Mouse (Mus musculus) CH12.LX (cell line): ENCODE measurements at regions not wholly inside any gene's neighbourhood (a gene's known extent, or its start where the extent isn't known, plus 50 kb on each side); places are given as distances from the start of the nearest gene placed in this dataset.
"Not testable (repeated sequence)": the region's sequence is repeated elsewhere in the genome, so short reads cannot be mapped to it uniquely, and the experiment has no call there.

Experiments used
- DNase-seq: peaks from one replicate; pipeline ENCODE4 v3.0.0-alpha.2; 2013; ENCODE audit errors: extremely low read depth
- H3K27ac ChIP-seq: 2 replicates; pipeline ENCODE4 v1.5.1; 2012; ENCODE audit warnings: low read depth, mild to moderate bottlenecking, control low read depth, moderate library complexity; ENCODE audit not compliant: insufficient read depth
- H3K27me3 ChIP-seq: replicated peaks from 2 replicates; pipeline ENCODE3; 2012; ENCODE audit warnings: inconsistent platforms
- H3K36me3 ChIP-seq, 2 experiments: replicated peaks in 1 of 2; 2 replicates each; pipeline versions ENCODE3 to v1.6.1; 2012; ENCODE audit warnings: inconsistent platforms in 1 of 2, low read length in 1 of 2, mild to moderate bottlenecking in 1 of 2, mixed read lengths in 1 of 2, moderate library complexity in 1 of 2; ENCODE audit not compliant: control insufficient read depth in 1 of 2, insufficient read depth in 1 of 2
- H3K4me1 ChIP-seq, 2 experiments: 2 replicates each; pipeline ENCODE4 v1.6.1; 2012; ENCODE audit warnings: inconsistent platforms in 1 of 2, moderate library complexity in 1 of 2; ENCODE audit not compliant: insufficient read depth in 2 of 2, control insufficient read depth in 1 of 2
- H3K4me2 ChIP-seq: 2 replicates; pipeline ENCODE4 v1.6.1; 2012; ENCODE audit warnings: low read depth, mild to moderate bottlenecking, control low read depth; ENCODE audit not compliant: poor library complexity, insufficient read depth, severe bottlenecking
- H3K4me3 ChIP-seq, 3 experiments: fragments of 150-350 bp in 1 of 3; sonication (generic) in 1 of 3; replicated peaks in 1 of 3; 2 replicates each; pipeline versions ENCODE3 to v1.5.1; 2011 to 2012; ENCODE audit warnings: low read depth in 2 of 3, low read length in 2 of 3, mild to moderate bottlenecking in 2 of 3, moderate library complexity in 2 of 3, control low read depth in 1 of 3, improper control_type of control experiment in 1 of 3, inconsistent platforms in 1 of 3, mixed read lengths in 1 of 3; ENCODE audit not compliant: poor library complexity in 1 of 3
- H3K79me2 ChIP-seq: replicated peaks from 2 replicates; pipeline ENCODE4 v1.6.1; 2012; ENCODE audit warnings: mild to moderate bottlenecking, moderate library complexity; ENCODE audit not compliant: control insufficient read depth, poor library complexity, insufficient read depth, severe bottlenecking; ENCODE audit errors: extremely low read depth
- H3K9ac ChIP-seq: 2 replicates; pipeline ENCODE4 v1.6.1; 2012; ENCODE audit warnings: low read depth, mild to moderate bottlenecking, control low read depth, moderate library complexity; ENCODE audit not compliant: insufficient read depth
- H3K9me3 ChIP-seq: replicated peaks from 2 replicates; pipeline ENCODE3; 2012; ENCODE audit warnings: low read length, inconsistent platforms, mixed read lengths
- CHD2 ChIP-seq: IDR thresholded peaks from 2 replicates; pipeline ENCODE4 v1.6.1; 2011; ENCODE audit warnings: low read length, improper control_type of control experiment
- CTCF ChIP-seq, 2 experiments: IDR thresholded peaks in 1 of 2; conservative IDR thresholded peaks in 1 of 2; 2 replicates each; pipeline ENCODE4 v1.5.1; 2011 to 2012; ENCODE audit warnings: low read depth in 2 of 2, low read length in 2 of 2, improper control_type of control experiment in 1 of 2, inconsistent platforms in 1 of 2, mild to moderate bottlenecking in 1 of 2, moderate library complexity in 1 of 2
- HCFC1 ChIP-seq: IDR thresholded peaks from 2 replicates; pipeline ENCODE4 v1.6.1; 2012; ENCODE audit warnings: low read depth, mild to moderate bottlenecking, inconsistent platforms, low read length, improper control_type of control experiment
- JUN ChIP-seq: IDR thresholded peaks from 2 replicates; pipeline ENCODE4 v1.6.1; 2011; ENCODE audit warnings: low read depth, mild to moderate bottlenecking, low read length, improper control_type of control experiment, moderate library complexity; ENCODE audit not compliant: insufficient read depth
- MAX ChIP-seq: IDR thresholded peaks from 2 replicates; pipeline ENCODE4 v1.6.1; 2011; ENCODE audit warnings: low read length, improper control_type of control experiment
- NELFE ChIP-seq: IDR thresholded peaks from 2 replicates; pipeline ENCODE4 v1.6.1; 2011; ENCODE audit warnings: low read depth, low read length, improper control_type of control experiment
- PAX5 ChIP-seq: IDR thresholded peaks from 2 replicates; pipeline ENCODE4 v1.6.1; 2012; ENCODE audit warnings: low read length, inconsistent platforms, mixed read lengths
- POLR2A ChIP-seq: IDR thresholded peaks from 2 replicates; pipeline ENCODE4 v1.6.1; 2011; ENCODE audit warnings: low read depth, mild to moderate bottlenecking, improper control_type of control experiment, low read length
- RAD21 ChIP-seq: IDR thresholded peaks from 2 replicates; pipeline ENCODE4 v1.6.1; 2011; ENCODE audit warnings: low read depth, mild to moderate bottlenecking, low read length, improper control_type of control experiment, moderate library complexity
- SMC3 ChIP-seq: IDR thresholded peaks from 2 replicates; pipeline ENCODE4 v1.6.1; 2011; ENCODE audit warnings: low read depth, low read length, improper control_type of control experiment
- TBP ChIP-seq: conservative IDR thresholded peaks from 2 replicates; pipeline ENCODE4 v1.6.1; 2011; ENCODE audit warnings: low read depth, low read length, improper control_type of control experiment
- TCF12 ChIP-seq: IDR thresholded peaks from 2 replicates; pipeline ENCODE4 v1.6.1; 2014; ENCODE audit warnings: low read depth, mild to moderate bottlenecking, inconsistent platforms, low read length, improper control_type of control experiment
- dilution Hi-C: fragments of 300-500 bp; cut with MboI; formaldehyde crosslinking; loops from 2 replicates; pipeline ENCODE4 v1.14.3; 2020; ENCODE audit warnings: low sequenced_read_pairs; ENCODE audit not compliant: extremely low pct_unique_long_range_greater_than_20kb, extremely low pct_ligation_motif_present
- in situ Hi-C: fragments of 300-500 bp; cut with MboI; formaldehyde crosslinking; loops from 3 replicates; pipeline ENCODE4 v1.14.3; 2019; ENCODE audit warnings: low sequenced_read_pairs, low pct_ligation_motif_present, low pct_unique_long_range_greater_than_20kb, mixed read lengths

DNA sequence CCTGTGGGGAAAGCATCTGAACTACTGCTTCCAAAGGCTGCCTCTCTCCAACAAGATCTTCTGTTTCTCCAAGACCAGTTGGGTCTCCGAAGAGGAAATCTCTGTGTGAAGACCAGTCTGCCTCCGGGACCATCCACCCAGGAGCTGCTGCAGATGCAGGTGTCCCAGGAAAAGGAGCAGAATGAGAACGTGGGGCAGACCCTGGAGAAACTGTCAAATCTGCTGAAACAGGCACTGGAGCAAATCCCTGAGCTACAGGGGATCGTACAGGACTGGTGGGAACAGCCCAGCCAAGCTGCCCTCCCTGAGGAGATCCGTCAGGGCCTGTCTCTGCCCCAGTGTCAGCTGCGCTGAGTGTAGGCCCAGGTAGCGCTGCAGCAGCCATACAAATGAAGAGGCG, 68.9 kb upstream of the Cnih3 start:
- H3K79me2 ChIP-seq, H3K36me3 ChIP-seq, H3K4me2 ChIP-seq, H3K9me3 ChIP-seq, H3K27ac ChIP-seq, H3K4me3 ChIP-seq, H3K9ac ChIP-seq, dilution Hi-C loops, DNase-seq, H3K4me1 ChIP-seq, H3K27me3 ChIP-seq: not testable (repeated sequence)
- in situ Hi-C loops = loop anchor here (25.0 kb wide), 1 partner anchor 254 kb away; no protein-coding TSS in a partner anchor

DNA sequence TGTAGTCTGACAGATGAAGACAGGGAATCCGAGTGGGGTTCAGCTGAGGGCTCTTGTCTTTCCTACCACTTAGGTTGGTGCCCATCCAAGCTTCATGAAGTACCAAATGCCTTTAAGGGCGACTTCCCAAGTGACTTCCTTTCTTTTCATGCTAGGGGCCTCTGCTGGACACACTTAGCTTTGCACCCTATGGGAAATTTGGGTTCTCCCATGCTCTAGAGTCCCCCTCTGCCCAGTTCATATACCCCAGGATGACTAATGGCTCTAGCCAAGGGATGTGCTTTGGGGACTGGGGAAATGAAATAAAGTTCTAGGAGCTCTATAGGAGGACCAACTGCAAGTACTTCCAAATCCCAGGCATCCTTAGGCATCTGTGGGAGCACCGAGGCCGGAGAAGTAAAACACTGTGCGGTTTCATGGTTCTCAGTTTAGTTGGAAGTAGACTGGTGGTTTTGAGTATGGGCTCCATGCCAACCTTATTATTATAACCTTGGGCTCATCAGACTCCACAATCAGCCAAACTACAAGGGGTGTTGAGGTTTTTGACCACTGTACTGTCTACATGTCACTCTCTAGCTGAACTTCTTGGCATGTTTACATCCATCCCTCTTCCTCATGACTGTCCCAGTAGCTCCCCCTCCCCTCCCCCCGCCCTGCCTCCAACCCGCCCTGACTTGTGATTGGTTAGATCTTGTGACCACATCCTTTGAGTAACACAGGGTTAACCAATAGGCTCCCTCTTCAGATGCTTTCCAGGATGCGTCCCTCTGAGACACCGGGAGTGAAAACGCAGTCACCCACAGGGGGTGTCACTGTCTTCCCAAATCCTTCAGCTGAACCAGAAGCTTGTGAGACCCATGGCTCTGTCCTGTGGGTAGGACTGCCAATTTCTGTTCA, 67.9 kb upstream of the Cnih3 start:
- peak; percentile 39 for DNase-seq
- in situ Hi-C loops = loop anchor here (25.0 kb wide), 1 partner anchor 253 kb away; no protein-coding TSS in a partner anchor

DNA sequence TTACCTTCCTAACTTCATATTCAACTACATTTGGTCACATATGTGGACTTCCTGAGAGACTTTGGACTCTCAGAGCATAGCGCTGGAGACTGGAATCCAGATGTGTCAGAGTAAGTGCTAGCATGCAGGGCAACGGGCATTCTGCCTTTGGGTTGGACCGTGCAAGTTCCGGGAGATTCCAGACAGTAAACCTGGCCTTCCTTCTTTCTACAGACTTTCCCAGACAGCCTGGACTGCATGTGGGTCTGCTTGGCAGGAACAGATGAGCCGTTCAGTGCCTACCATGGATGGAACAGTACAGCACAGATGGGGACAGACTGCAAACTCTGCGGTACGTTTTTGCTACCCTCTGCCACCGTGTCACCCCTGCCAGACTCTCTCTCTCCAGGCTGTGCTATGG, 66.8 kb upstream of the Cnih3 start:
- no peak overlapping the region for H3K27ac ChIP-seq
- H3K9me3 ChIP-seq = no peaks in the 10 kb centered on the region
- no peaks in the 10 kb centered on the region for H3K27me3 ChIP-seq
- H3K36me3 ChIP-seq = no peaks in the 10 kb centered on the region
- H3K9ac ChIP-seq = no peak overlapping the region
- H3K4me1 ChIP-seq = 0 out of 4 replicates have a peak, but pooled peaks cover 3 to 6% of the 10 kb centered on the region in 2 experiments
- no peak for TF ChIP-seq SMC3
- TF ChIP-seq POLR2A = no peak
- no peak for TF ChIP-seq HCFC1
- DNase-seq = no peak
- no peak overlapping the region for H3K4me3 ChIP-seq
- in situ Hi-C loops = loop anchor here (25.0 kb wide), 1 partner anchor 252 kb away; no protein-coding TSS in a partner anchor
- dilution Hi-C loops = no loop called here
- no peaks in the 10 kb centered on the region for H3K79me2 ChIP-seq
- no peak overlapping the region for H3K4me2 ChIP-seq

More for the DNA sequence above, 67.9 kb upstream of the Cnih3 start:
- peak overlapping the region in 2 of 3 experiments; percentile 8 to 20 for H3K4me3 ChIP-seq
- 0 out of 2 replicates have a peak overlapping the region, but pooled peaks have one; percentile 12 for H3K4me2 ChIP-seq
- H3K9ac ChIP-seq = no peak overlapping the region
- H3K36me3 ChIP-seq = no peaks in the 10 kb centered on the region
- H3K4me1 ChIP-seq = 0 out of 4 replicates have a peak, but pooled peaks cover 3 to 6% of the 10 kb centered on the region in 2 experiments
- no peaks in the 10 kb centered on the region for H3K79me2 ChIP-seq
- no peaks in the 10 kb centered on the region for H3K9me3 ChIP-seq
- dilution Hi-C loops = no loop called here
- H3K27ac ChIP-seq = no peak overlapping the region
- TF ChIP-seq POLR2A (peak; percentile 46), NELFE (0 out of 2 replicates have a peak, but pooled peaks have one; percentile 10), SMC3 (peak; percentile 51), CTCF (conservative IDR thresholded peaks at IDR 0.05 in 1 of 2, IDR thresholded peaks at IDR 0.05 in 1 of 2; ENCODE audit: low read depth in 2 of 2, low read length in 2 of 2) (peak; percentile 7 to 62; a peak in 2 of 4 replicates), CHD2 (peak; percentile 74), TBP (0 out of 2 replicates have a peak, but pooled peaks have one; percentile 37), TCF12 (no peak), JUN (no peak), RAD21 (peak; percentile 55), PAX5 (no peak), MAX (0 out of 2 replicates have a peak, but pooled peaks have one; percentile 7)
- H3K27me3 ChIP-seq = no peaks in the 10 kb centered on the region
